Mouse (Mus musculus) heart, adult 9 months (tissue): ENCODE measurements around the gene St8sia2.
"Not testable (repeated sequence)": the region's sequence is repeated elsewhere in the genome, so short reads cannot be mapped to it uniquely, and the experiment has no call there.

ENCODE experiments used
- DNase-seq, 2 experiments: peaks; one replicate each; pipeline ENCODE4 v3.0.0; 2022; ENCODE audit warnings: low spot score in 2 of 2

Gene St8sia2

GRCm38 (mm10) chr7:73989366-73989765, 24.1 kb downstream of the St8sia2 start:
- DNase-seq: no peak

GRCm38 (mm10) chr7:73972157-73972556, 41.3 kb downstream of the St8sia2 start:
- not testable (repeated sequence) for DNase-seq

- DNase-seq: no peak
These were observed 48.3 kb downstream of the St8sia2 start for GRCm38 (mm10) chr7:73965164-73965563.

GRCm38 (mm10) chr7:73962431-73962830, 51.1 kb downstream of the St8sia2 start:
- DNase-seq: no peak

- DNase-seq: peak; percentile 22 to 38
These were observed 59.0 kb downstream of the St8sia2 start for GRCm38 (mm10) chr7:73954441-73954840.

- no peak for DNase-seq
These were observed 60.4 kb downstream of the St8sia2 start for GRCm38 (mm10) chr7:73953131-73953530.

GRCm38 (mm10) chr7:73941640-73942039, 71.8 kb downstream of the St8sia2 start:
- DNase-seq: no peak

GRCm38 (mm10) chr7:73939236-73939635, 74.3 kb downstream of the St8sia2 start:
- DNase-seq: no peak

- no peak for DNase-seq
These were observed 75.3 kb downstream of the St8sia2 start for GRCm38 (mm10) chr7:73938046-73938810.

GRCm38 (mm10) chr7:73936119-73936518, 77.4 kb downstream of the St8sia2 start:
- DNase-seq: no peak

GRCm38 (mm10) chr7:73935703-73936102, 77.8 kb downstream of the St8sia2 start:
- DNase-seq: no peak

GRCm38 (mm10) chr7:73933036-73933435, 80.5 kb downstream of the St8sia2 start:
- DNase-seq: no peak

GRCm38 (mm10) chr7:73920921-73921485, 92.5 kb downstream of the St8sia2 start:
- DNase-seq: no peak

GRCm38 (mm10) chr7:73917633-73918311, 95.7 kb downstream of the St8sia2 start:
- DNase-seq: no peak

- DNase-seq: no peak
These were observed 101.6 kb downstream of the St8sia2 start for GRCm38 (mm10) chr7:73911899-73912298.

- DNase-seq: no peak
These were observed 102.6 kb downstream of the St8sia2 start for GRCm38 (mm10) chr7:73910843-73911242.

GRCm38 (mm10) chr7:73909432-73910205, 103.9 kb downstream of the St8sia2 start:
- no peak for DNase-seq

- no peak for DNase-seq
These were observed 119.0 kb downstream of the St8sia2 start for GRCm38 (mm10) chr7:73894506-73894905.

- DNase-seq: no peak
These were observed 121.7 kb downstream of the St8sia2 start for GRCm38 (mm10) chr7:73891830-73892229.

GRCm38 (mm10) chr7:73890891-73891610, 122.4 kb downstream of the St8sia2 start:
- DNase-seq: no peak

GRCm38 (mm10) chr7:73890466-73890865, 123.0 kb downstream of the St8sia2 start:
- no peak for DNase-seq
